Mouse (Mus musculus) forebrain, embryonic 16.5 days (tissue): ENCODE results near the gene Mei1. TPM values are rescaled to one million over a fixed set of nuclear protein-coding genes. Genes with fewer than 3 reads are reported as not detected.
A peak's percentile ranks its signal among the peaks of the same experiment; 100 is the strongest.

Source experiments
- ATAC-seq: fragments of 200-750 bp; cut with Nextera tagmentation; 2 replicates; pipeline ENCODE4 v1.8.0; 2017; ENCODE audit warnings: mild to moderate bottlenecking, moderate library complexity
- H3K27ac ChIP-seq: fragments of 300-500 bp; sonication (generic); 2 replicates; pipeline ENCODE4 v1.5.1; 2014; ENCODE audit warnings: low read length, control low read depth
- H3K27me3 ChIP-seq: fragments of 300-500 bp; sonication (generic); replicated peaks from 2 replicates; pipeline ENCODE4 v1.6.1; 2014; ENCODE audit warnings: low read length; ENCODE audit not compliant: control insufficient read depth, insufficient read depth
- H3K36me3 ChIP-seq: fragments of 300-500 bp; sonication (generic); 2 replicates; pipeline ENCODE4 v1.6.1; 2014; ENCODE audit not compliant: control insufficient read depth, insufficient read depth
- H3K4me1 ChIP-seq: fragments of 300-500 bp; sonication (generic); replicated peaks from 2 replicates; pipeline ENCODE4 v1.6.1; 2014; ENCODE audit warnings: low read length; ENCODE audit not compliant: control insufficient read depth, insufficient read depth
- H3K4me2 ChIP-seq: fragments of 300-500 bp; sonication (generic); 2 replicates; pipeline ENCODE4 v1.6.1; 2014; ENCODE audit warnings: mild to moderate bottlenecking, low read length, control low read depth
- H3K4me3 ChIP-seq: fragments of 300-500 bp; sonication (generic); replicated peaks from 2 replicates; pipeline ENCODE4 v1.5.1; 2014; ENCODE audit warnings: mild to moderate bottlenecking, low read length, control low read depth
- H3K9ac ChIP-seq: fragments of 300-500 bp; sonication (generic); replicated peaks from 2 replicates; pipeline ENCODE4 v1.6.1; 2014; ENCODE audit warnings: low read depth, low read length, control low read depth
- H3K9me3 ChIP-seq: fragments of 300-500 bp; sonication (generic); 2 replicates; pipeline ENCODE4 v1.6.1; 2016; ENCODE audit warnings: low read length; ENCODE audit not compliant: control insufficient read depth
- WGBS: fragments of 180-500 bp; shearing (Covaris S2); extraction: QIAGEN DNeasy Blood & Tissue Kit; methylation state at CpG from one replicate; pipeline ENCODE4 v1.1.7; 2014; 5-methylcytosine and 5-hydroxymethylcytosine counted together
- polyA plus RNA-seq: library from polyadenylated mRNA; unstranded; fragments of >200 nt; fragmentation: Nextera tagmentation; extraction: Ambion mirVana; gene quantifications from 2 replicates; pipeline ENCODE4 v1.2.1, GENCODE M21; 2015

Gene Mei1
- polyA plus RNA-seq, 1 experiment from 2014 or later = not detected

DNA sequence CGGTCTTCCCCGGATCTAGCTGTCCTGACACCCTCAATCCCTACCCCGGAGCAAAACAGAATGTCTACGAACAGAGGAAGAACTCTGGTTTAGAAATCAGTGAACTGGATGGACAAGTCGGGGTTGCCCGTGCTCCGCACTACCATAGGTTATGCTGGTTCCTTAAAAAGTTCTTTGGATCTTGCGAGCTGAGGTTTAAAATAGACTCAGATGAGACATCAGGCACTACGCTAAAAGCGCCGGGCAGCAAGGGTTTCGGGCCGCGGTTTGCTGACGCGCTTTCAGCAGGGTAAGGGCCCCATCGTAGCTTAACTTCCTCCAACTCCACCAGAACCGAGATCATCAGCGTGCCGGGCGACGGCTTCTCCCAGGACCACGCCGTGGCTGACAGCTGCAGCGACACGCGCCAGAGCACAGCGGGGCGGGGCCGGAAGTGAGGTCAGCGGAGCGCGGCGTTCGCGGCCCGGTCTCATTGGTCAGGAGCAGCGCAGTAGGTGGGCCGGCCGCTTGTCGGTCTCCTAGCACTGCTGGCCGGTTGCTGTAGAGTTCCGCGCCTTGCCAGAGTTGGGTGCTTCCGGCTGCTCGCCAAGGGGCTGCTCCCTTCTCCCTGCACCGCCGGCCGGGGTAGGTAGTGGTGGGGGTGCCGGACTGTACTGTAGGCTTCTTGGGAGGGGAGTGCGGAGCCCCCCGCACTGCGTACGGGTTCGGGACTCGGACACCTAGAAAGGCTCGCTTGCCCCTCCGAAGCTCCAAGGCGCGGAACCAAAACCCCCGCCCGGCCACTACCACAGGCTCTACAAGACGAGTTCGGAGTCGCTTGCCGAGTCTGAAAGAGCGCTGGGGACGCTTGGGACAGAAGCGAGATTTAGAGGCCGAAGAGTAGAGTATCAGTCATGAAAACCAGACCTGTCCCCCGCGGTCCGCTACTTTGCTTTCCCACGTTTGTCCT is 57.9 kb downstream of the Mei1 start, which contains the start of gene Ccdc134:
TSS of gene Ccdc134 (plus strand) at position 497 of the 949 bp plus-strand sequence.
- H3K9me3 ChIP-seq = no peaks in the 10 kb centered on the region
- H3K36me3 ChIP-seq = no peaks in the 10 kb centered on the region; the same call in 1 of the 2 replicates
- peak within 1 kb of the TSS; percentile 82 for H3K4me3 ChIP-seq
- under 1% methylated on average over 71 of the region's 74 CpGs for WGBS
- H3K9ac ChIP-seq = peak within 1 kb of the TSS; percentile 80
- H3K27ac ChIP-seq = peak within 1 kb of the TSS; percentile 46
- peak within 1 kb of the TSS; percentile 96 for H3K4me2 ChIP-seq
- H3K4me1 ChIP-seq = peaks cover 16% of the 10 kb centered on the region
- H3K27me3 ChIP-seq = no peaks in the 10 kb centered on the region
- ATAC-seq = peak; percentile 100

DNA sequence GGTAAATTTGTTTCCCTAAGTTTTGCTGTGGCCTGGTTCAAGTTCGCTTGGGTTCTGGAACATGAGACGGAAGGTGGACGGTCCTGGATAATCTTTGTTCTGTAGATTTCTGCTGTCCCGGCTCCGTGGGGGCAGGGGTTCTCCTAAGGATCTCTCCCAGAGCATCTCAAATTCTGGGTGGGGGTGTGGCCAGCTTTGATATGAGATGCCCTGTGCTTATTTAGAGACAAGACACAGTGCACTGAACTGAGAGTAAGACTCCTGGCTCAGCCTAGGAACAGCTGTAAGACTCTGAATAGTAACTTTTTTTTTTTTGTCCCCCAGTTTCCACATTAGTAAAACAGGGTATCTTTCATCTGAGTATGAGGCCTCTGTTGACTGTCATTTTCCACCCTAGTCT is 58.6 kb downstream of the Mei1 start:
- peak overlapping the region; percentile 96 for H3K4me2 ChIP-seq
- no peaks in the 10 kb centered on the region; the same call in 1 of the 2 replicates for H3K36me3 ChIP-seq
- H3K27ac ChIP-seq = no peak overlapping the region
- no peaks in the 10 kb centered on the region for H3K27me3 ChIP-seq
- ATAC-seq = no peak
- WGBS = under 1% methylated on average over 5 of the region's 5 CpGs
- H3K4me1 ChIP-seq = peaks cover 16% of the 10 kb centered on the region
- H3K9me3 ChIP-seq = no peaks in the 10 kb centered on the region
- H3K4me3 ChIP-seq = peak overlapping the region; percentile 82
- H3K9ac ChIP-seq = peak overlapping the region; percentile 80

DNA sequence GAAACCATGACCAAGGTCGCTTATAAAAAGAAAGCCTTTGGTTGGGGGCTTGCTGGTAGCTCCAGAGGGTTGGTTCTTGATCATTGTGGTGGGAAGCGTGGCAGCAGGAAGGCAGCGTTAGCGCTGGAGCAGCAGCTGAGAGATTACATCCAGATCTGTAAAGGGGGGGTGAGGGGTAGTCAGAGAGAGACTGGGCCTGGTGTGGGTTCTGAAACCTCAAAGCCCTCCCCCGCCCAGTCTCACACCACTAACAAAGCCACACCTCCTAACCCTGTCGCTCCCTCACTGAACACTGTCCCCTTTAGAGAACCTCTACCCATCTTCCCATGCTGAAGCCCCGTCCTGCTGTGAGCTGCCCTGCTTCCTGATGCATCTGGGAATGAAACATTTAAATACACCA is 60.8 kb downstream of the Mei1 start:
- H3K27ac ChIP-seq = no peak overlapping the region
- 66% methylated on average over 7 of the region's 7 CpGs for WGBS
- H3K9me3 ChIP-seq = no peaks in the 10 kb centered on the region
- no peak overlapping the region for H3K4me2 ChIP-seq
- H3K4me3 ChIP-seq = no peak overlapping the region
- H3K9ac ChIP-seq = no peak overlapping the region
- ATAC-seq = no peak
- no peaks in the 10 kb centered on the region for H3K27me3 ChIP-seq
- H3K4me1 ChIP-seq = peaks cover 16% of the 10 kb centered on the region
- H3K36me3 ChIP-seq = no peaks in the 10 kb centered on the region; the same call in 1 of the 2 replicates

DNA sequence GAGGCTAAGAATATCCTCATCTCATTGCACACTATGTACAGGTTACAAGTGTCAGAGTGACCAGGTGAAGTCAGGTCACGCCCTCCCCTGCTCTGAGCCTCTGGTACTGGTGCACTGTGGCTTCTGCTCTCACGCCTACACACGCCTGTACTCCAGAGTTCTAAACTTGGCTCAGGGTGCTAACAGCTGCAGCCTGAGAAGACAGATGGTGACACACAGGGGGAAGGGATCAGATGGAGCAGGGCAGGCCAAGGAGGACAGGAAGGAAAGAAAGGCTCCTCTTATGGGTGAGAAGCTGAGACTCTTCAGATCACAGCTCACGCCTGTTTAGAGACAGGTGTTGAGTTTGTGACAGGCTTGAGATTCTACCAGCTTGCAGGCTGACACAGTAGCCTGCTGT is 65.6 kb downstream of the Mei1 start:
- H3K4me2 ChIP-seq = no peak overlapping the region
- H3K27me3 ChIP-seq = no peaks in the 10 kb centered on the region
- no peak overlapping the region for H3K4me3 ChIP-seq
- no peaks in the 10 kb centered on the region; the same call in 1 of the 2 replicates for H3K36me3 ChIP-seq
- no peaks in the 10 kb centered on the region for H3K9me3 ChIP-seq
- H3K27ac ChIP-seq = no peak overlapping the region
- no peak for ATAC-seq
- no peaks in the 10 kb centered on the region for H3K4me1 ChIP-seq
- 82% methylated on average over 4 of the region's 4 CpGs for WGBS
- no peak overlapping the region for H3K9ac ChIP-seq

DNA sequence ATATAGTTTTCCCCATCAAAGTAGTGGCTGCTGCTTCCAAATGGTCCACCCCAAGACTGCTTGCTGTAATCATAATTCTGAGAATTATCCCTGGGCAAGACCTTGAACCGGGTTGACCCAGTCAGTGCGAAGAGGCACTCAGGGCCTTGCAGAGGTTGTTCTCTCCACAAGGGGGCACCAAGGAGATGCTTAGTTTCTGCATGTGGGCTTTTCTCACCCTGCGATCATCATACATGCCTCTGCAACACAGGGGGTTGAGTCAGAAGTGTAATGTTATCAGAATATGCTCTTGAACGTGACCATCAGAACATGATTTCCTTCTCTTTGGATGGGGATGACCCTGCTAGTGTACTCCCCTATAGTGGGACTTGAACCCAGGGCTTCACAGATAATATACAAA is 68.8 kb downstream of the Mei1 start:
- Histone ChIP-seq H3K4me3 (no peak overlapping the region), H3K27me3 (no peaks in the 10 kb centered on the region), H3K4me2 (no peak overlapping the region), H3K27ac (no peak overlapping the region), H3K9ac (no peak overlapping the region), H3K4me1 (no peaks in the 10 kb centered on the region), H3K9me3 (no peaks in the 10 kb centered on the region), H3K36me3 (no peaks in the 10 kb centered on the region)
- 52% methylated on average over 4 of the region's 4 CpGs for WGBS
- ATAC-seq = peak; percentile 47; the same call in 1 of the 2 replicates

DNA sequence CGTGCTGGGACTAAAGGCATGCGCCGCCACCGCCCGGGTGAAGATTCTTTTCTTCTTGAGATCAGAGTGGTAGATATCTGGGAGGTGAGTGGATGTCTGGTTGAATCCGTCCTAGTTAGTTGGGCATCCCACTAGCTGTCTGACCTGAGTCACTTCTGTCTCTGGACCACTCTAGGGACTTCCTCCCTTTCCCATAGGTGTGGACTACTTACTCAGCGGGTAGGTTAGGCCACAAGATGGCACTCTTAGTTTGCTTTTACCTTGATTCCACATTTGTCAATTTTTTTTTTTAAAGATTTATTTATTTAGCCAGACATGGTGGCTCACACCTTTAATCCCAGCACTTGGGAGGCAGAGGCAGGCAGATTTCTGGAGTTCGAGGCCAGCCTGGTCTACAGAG is 69.4 kb downstream of the Mei1 start:
- no peak overlapping the region for H3K4me2 ChIP-seq
- 91% methylated on average over 8 of the region's 8 CpGs for WGBS
- H3K9me3 ChIP-seq = no peaks in the 10 kb centered on the region
- no peak overlapping the region for H3K4me3 ChIP-seq
- H3K27ac ChIP-seq = no peak overlapping the region
- no peak overlapping the region for H3K9ac ChIP-seq
- H3K36me3 ChIP-seq = no peaks in the 10 kb centered on the region
- H3K27me3 ChIP-seq = no peaks in the 10 kb centered on the region
- no peak for ATAC-seq
- 0 out of 2 replicates have a peak, but pooled peaks cover 2% of the 10 kb centered on the region for H3K4me1 ChIP-seq

DNA sequence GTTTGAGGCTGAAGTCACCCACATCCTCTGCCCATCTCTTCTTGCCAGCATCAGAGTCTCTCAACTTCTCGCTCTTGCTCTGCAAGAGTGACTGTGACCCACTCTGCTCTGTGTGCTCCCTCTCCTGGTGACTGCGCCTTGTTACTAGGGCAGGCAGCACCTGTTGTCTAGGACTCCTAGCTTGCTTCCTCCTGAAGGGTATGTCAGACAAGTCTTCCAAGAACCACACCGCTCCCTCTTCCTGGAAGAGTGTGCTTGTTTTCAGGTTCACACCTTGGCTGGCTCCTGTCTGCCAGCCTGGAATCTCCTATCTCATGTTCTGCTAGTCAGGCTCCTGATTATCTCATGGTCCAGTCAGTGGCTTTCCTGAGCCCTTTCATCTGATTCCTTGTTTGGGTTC is 70.6 kb downstream of the Mei1 start:
- Histone ChIP-seq H3K27ac (no peak overlapping the region), H3K4me2 (no peak overlapping the region), H3K36me3 (no peaks in the 10 kb centered on the region), H3K27me3 (no peaks in the 10 kb centered on the region), H3K9ac (no peak overlapping the region), H3K4me1 (0 out of 2 replicates have a peak, but pooled peaks cover 2% of the 10 kb centered on the region), H3K4me3 (no peak overlapping the region), H3K9me3 (no peaks in the 10 kb centered on the region)
- no peak for ATAC-seq
- 89% methylated on average over 3 of the region's 3 CpGs for WGBS

DNA sequence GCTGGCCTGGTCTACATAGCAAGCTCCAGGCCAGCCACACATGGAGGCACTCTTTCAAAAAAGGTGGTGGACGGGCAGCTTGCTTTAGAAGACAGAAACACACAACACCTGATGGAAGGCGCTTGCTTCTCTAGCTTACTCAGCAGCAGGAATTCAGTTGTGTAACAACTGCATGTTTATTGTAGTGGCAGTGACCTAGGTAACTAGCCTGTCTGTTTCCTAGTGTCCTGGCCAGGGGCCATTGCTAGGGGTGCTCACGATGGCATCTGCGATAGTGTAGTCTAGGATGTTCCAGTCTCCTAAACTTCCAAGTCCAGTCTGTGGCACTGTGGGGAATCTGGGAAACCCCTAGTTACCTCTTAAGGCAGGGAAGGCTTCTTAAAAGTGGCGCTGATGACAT is 74.4 kb downstream of the Mei1 start:
- Histone ChIP-seq H3K27me3 (no peaks in the 10 kb centered on the region), H3K36me3 (no peaks in the 10 kb centered on the region), H3K4me2 (no peak overlapping the region), H3K9ac (no peak overlapping the region), H3K4me3 (no peak overlapping the region), H3K27ac (peak overlapping the region; percentile 6; the same call in 1 of the 2 replicates), H3K4me1 (peaks cover 19% of the 10 kb centered on the region), H3K9me3 (no peaks in the 10 kb centered on the region)
- no peak for ATAC-seq
- WGBS = 83% methylated on average over 5 of the region's 5 CpGs

DNA sequence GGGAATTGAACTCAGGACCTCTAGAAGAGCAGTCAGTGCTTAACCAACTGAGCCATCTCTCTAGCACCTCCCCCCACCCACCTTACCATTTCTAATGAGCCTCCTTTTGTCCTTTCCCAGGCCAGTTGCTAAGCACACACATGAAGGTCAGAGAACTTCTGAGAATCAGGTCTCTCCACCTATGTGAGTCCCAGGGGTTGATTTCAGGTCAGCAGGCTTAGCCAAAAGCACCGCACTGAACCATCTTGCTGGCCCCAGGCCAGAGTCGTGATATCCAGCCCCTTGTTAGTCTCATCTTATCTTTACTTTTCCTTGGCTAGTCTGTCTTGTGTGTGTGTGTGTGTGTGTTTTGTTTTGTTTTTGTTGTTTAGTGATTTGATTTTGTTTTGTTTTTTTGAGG is 75.6 kb downstream of the Mei1 start:
- Histone ChIP-seq H3K4me3 (no peak overlapping the region), H3K4me1 (peaks cover 24% of the 10 kb centered on the region), H3K27me3 (no peaks in the 10 kb centered on the region), H3K9me3 (no peaks in the 10 kb centered on the region), H3K27ac (peak overlapping the region; percentile 96), H3K9ac (no peak overlapping the region), H3K4me2 (no peak overlapping the region), H3K36me3 (no peaks in the 10 kb centered on the region)
- 46% methylated on average over 2 of the region's 2 CpGs for WGBS
- no peak for ATAC-seq
